Comparison of ENCODE assay signal across 8 mouse cellular contexts in the genomic region with DNA sequence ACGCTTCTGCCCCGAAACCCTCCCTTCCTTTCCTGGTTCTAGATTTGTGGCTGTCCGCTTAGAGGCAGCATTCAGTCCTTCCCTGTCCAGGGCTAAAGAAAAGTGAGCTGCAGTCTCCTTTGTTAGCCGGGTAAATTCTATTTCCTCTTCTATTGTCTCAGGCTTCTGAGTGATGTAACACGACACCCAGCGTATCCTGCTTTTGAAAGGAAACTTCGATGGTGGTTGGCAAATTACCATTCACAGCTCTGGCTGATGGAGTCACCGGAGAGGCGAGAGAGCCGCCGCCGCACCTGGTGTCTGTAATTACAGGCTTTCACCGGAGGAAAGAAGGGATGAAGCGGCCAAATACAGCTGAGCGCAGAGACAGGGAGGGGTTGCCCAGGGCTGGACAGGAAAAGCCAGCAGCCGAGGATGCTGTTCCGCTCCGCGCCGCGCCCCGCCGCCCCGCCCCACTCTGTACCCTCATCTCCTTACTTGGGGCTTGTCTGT.
DNase-seq lines count a peak whose midpoint lies in the region; ATAC-seq and TF ChIP-seq lines count a peak whose summit lies in the region.

No protein-coding gene starts in this region.

- no peaks in the 10 kb centered on the region for H3K36me3 ChIP-seq in liver, embryonic 16.5 days (ENCODE audit: control insufficient read depth, insufficient read depth)

- peak; percentile 86 for ATAC-seq in granulocyte monocyte progenitor cell, adult 5-6 weeks (replicated peaks; ENCODE audit: poor library complexity, severe bottlenecking)
- peak; percentile 84 for ATAC-seq in inflammation-experienced regulatory T-cells, adult 6 months
- ATAC-seq in liver, embryonic 16.5 days (ENCODE audit: low read depth): no peak

- no peak for TF ChIP-seq CTCF in brain, embryonic 14.5 days (IDR thresholded peaks at IDR 0.05; ENCODE audit: borderline replicate concordance, extremely low read depth, insufficient read depth, insufficient read length)

- no peak overlapping the region for H3K27ac ChIP-seq in liver, embryonic 16.5 days (ENCODE audit: low read length)

- H3K4me2 ChIP-seq in liver, embryonic 16.5 days (ENCODE audit: low read depth, low read length): peak overlapping the region; percentile 44

- H3K9ac ChIP-seq in liver, embryonic 16.5 days (ENCODE audit: low read depth, low read length): no peak overlapping the region

- H3K4me3 ChIP-seq in liver, embryonic 16.5 days (ENCODE audit: low read depth, low read length): peak overlapping the region; percentile 30

- under 1% methylated on average over 24 of the region's 24 CpGs for WGBS in liver, embryonic 16.5 days (ENCODE audit: insufficient replicate concordance)

- peaks cover 14% of the 10 kb centered on the region for H3K27me3 ChIP-seq in liver, embryonic 16.5 days (ENCODE audit: control insufficient read depth, insufficient read depth, low read depth, low read length)

- no peaks in the 10 kb centered on the region for H3K4me1 ChIP-seq in liver, embryonic 16.5 days (ENCODE audit: control insufficient read depth, low read depth, low read length)

- no peaks in the 10 kb centered on the region for H3K9me3 ChIP-seq in liver, embryonic 16.5 days (replicated peaks; ENCODE audit: control insufficient read depth, low read length)

- peak; percentile 20; the same call in 1 of the 2 replicates for TF ChIP-seq POLR2A in brain, embryonic 14.5 days (IDR thresholded peaks at IDR 0.05; ENCODE audit: borderline replicate concordance, extremely low read depth, insufficient read depth, insufficient read length, poor library complexity, severe bottlenecking)

- peak; percentile 13 for DNase-seq in layer of hippocampus, adult 9-11 months
- no peak for DNase-seq in layer of hippocampus, adult 9-10 months (ENCODE audit: low spot score)
- DNase-seq in brain, embryonic 14.5 days (ENCODE audit: low read depth): peak; percentile 86
- DNase-seq in neural tube, embryonic 10.5 days (ENCODE audit: extremely low spot score, low spot score): peak; percentile 69
- DNase-seq in adipocyte (ENCODE audit: low spot score): no peak

Comparison
In these comparisons a context has a peak if more than half of its experiments do, and no peak if none do; other contexts are left out.
1. DNase-seq: peak in layer of hippocampus, adult 9-11 months (single experiment), brain, embryonic 14.5 days (single experiment) and neural tube, embryonic 10.5 days (single experiment); none in layer of hippocampus, adult 9-10 months (single experiment) and adipocyte (single experiment).